Mouse (Mus musculus): ENCODE data around the gene Tbxa2r.

DNA sequence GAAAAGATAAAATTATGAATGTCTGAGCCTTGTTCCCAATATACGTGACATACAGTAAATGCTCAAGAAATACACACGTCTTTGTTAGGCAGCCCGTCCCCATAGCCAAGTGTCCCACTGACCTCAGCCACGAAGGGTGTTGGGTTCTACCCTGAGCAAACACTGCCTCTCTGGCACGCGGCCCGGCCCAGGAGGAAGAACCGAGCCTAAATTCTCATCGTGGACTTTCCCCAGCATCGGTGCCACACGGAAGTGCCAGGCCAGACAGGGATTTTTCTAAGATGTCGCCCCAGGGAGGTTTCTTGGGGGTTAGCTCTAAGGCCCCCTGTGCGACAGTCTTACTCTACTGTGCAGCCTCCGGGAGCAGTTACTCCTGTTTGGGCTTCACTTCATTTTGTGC is 38.7 kb upstream of the Tbxa2r start:
- TF ChIP-seq CTCF (IDR thresholded peaks at IDR 0.05; ENCODE audit: low read depth): no peak
- TF ChIP-seq EP300 (IDR thresholded peaks at IDR 0.05; ENCODE audit: low read depth): no peak
